Mouse (Mus musculus) lung, adult 2 months (tissue): Measurements from ENCODE around the gene Coro2b.

Experiments
- CTCF ChIP-seq: fragments of 200-500 bp; IDR thresholded peaks from 2 replicates; pipeline ENCODE4 v1.5.1; 2011; ENCODE audit warnings: mild to moderate bottlenecking, low read length, control low read depth; ENCODE audit not compliant: insufficient read depth
- POLR2A ChIP-seq: fragments of 200-500 bp; IDR thresholded peaks from 2 replicates; pipeline ENCODE4 v1.6.1; 2011; ENCODE audit warnings: low read depth, mild to moderate bottlenecking, control low read depth, low read length, borderline replicate concordance; ENCODE audit errors: extremely low read depth

- no peak for TF ChIP-seq POLR2A
- TF ChIP-seq CTCF: no peak
These were observed 156.5 kb downstream of the Coro2b start for GRCm38 (mm10) chr9:62380351-62380750.
